Mouse (Mus musculus) fat pad, adult 2 months (tissue): ENCODE measurements around the gene Mfsd13b.
"Not testable (repeated sequence)": the region's sequence is repeated elsewhere in the genome, so short reads cannot be mapped to it uniquely, and the experiment has no call there.

ENCODE experiments used
- DNase-seq: peaks from one replicate; pipeline ENCODE4 v3.0.0-alpha.2; 2011; ENCODE audit warnings: low read depth, low spot score; ENCODE audit errors: extremely low read depth

The Mfsd13b gene

DNA sequence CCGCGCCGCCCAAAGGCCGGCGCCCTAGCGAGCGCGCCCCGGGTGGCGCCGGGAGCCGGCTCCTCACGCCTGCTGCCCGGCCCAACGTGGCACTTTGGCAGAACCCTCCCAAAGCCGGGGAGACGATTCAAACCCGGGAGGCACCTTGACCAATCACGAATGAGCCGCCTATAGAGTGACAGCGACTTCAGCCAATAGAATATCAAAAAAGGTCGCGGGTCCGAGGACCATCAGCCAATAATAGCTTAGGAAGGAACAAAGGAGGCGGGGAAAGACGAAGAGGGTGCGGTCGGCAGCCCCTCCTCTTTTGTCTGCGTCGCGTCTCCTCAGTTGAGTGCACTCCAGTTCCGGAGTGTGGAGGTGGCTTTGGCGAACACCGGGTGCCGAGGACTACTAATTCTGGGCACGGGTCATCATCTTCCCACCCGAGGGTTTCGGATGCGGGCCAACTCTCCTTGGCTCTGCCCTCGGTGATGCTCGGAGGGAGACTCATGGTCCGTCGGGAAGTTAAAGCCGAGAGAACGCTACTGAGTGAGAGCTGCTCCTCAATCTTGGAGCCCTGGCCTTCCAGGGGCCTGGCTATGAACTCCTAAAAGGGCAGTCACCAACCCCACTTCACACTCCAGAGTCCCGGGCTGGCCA is at the start of gene Mfsd13b, which contains the start of gene Cdr2:
Gene Mfsd13b (plus strand): TSS at position 310 of the 642 bp plus-strand sequence.
Gene Cdr2 (minus strand): TSS at position 113 of the 642 bp plus-strand sequence.
- peak; percentile 84 for DNase-seq

DNA sequence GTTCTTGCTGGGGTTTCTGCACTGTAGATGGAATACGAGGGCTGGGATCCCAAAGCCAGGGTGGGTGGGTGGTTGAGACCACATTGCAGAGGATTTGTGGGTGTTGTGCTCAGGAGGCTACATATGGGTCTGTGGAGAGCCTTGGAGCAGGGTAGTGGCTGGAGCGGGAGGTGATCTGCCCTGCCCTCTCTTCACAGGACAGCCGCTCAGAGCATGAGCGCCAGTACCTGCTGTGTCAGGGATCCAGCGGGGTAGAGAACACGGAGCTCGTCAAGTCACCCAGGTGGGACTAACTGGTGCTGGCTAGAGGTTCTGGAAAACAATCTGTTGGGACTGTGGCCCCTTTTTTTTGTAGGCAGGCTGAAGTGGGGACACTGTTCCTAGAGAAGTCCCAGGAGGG is 49.2 kb upstream of the Mfsd13b start:
- no peak for DNase-seq

DNA sequence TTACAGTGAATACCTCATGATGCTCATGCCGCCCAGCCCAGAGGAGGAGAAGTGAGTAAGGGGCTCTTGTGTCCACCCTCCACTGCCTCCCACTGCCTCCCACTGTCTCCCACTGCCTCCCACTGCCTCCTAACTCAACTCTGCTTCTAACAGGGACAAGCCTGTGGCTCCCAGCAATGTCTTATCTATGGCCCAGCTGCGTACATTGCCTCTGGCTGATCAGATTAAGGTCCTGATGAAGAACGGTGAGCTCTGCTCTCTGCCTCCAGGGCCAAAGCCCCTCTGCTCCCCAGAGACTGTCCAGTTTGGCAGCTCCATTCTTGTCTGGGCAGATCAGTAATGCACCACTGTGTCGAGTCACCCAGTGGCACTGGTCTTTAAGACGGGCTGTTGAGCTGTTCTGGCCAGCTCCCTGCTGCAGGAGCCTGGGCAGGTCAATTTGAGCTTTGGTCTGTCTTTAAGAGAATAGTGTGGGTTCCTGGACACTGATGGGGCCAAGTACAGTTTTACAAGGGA is 48.6 kb upstream of the Mfsd13b start:
- DNase-seq: no peak

DNA sequence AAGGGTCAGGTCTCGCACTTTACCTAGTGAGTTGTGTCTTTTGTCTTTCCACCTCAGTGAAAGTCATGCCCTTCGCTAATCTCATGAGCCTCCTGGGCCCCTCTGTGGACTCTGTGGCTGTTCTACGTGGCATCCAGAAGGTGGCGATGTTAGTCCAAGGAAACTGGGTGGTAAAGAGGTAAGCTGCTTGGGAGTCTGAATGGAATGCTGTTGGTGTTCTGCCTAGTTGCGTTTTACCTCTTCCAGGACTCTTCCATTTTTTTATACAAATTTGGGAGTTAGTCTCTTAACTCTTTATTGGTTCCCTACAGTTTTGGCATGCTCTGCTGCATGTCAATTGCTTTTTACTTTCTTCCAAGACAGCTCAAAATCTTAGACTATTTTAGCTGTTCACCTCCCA is 47.6 kb upstream of the Mfsd13b start:
- no peak for DNase-seq

- no peak for DNase-seq
Observed at GRCm38 (mm10) chr7:120936522-120936921, 45.8 kb upstream of the Mfsd13b start.

DNA sequence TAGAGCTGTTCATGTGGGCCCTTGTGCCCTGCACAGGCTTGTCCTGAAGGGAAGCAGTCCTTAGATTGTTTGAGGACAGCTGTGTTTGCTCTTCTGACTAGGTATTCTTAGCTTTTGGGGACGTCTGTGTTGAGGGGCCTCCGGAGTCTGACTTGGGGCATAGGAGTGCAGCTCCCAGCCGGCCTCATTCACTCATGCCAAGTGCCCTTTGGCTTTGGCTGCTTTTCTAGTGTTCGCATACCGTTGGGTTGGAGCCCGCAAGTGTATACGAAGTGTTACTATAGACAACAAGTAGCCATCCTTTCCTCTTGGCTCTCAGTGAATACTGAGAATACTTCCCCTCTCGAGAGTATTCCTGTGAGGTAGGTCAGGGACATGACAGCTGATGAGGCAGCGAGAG is 44.1 kb upstream of the Mfsd13b start:
- DNase-seq: no peak

- DNase-seq: no peak
Observed at GRCm38 (mm10) chr7:120940343-120940742, 42.0 kb upstream of the Mfsd13b start.

GRCm38 (mm10) chr7:120941214-120941613 is 41.1 kb upstream of the Mfsd13b start:
- no peak for DNase-seq

GRCm38 (mm10) chr7:120942506-120942905 is 39.8 kb upstream of the Mfsd13b start:
- no peak for DNase-seq

DNA sequence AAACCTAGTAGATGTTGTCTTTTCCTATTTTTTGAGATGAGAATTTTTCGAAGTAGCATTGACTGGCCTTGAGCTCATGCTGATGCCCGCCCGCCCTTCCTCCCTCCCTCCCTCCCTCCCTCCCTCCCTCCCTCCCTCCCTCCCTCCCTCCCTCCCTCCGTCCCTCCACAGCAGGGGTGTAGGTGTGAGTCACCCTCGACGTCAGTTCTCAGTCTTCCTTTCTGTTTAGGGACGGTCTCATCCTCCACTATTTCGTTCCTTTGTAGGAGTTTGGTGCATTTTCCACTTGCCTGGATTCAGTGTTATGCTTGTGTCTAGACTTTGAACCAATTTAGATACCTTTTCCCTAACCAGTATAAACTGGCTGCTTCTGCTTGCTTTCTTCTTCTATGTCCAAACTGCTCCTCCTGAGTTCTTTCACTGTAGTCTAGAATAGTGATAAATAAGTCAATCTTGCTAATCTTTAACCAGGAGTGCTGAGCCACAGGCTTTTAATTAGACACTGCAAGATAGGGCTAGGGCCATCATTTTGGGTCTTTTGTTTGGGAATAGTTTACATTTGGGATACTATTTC is 38.3 kb upstream of the Mfsd13b start:
- no peak for DNase-seq

GRCm38 (mm10) chr7:120953591-120953990 is 28.7 kb upstream of the Mfsd13b start:
- DNase-seq: not testable (repeated sequence)

DNA sequence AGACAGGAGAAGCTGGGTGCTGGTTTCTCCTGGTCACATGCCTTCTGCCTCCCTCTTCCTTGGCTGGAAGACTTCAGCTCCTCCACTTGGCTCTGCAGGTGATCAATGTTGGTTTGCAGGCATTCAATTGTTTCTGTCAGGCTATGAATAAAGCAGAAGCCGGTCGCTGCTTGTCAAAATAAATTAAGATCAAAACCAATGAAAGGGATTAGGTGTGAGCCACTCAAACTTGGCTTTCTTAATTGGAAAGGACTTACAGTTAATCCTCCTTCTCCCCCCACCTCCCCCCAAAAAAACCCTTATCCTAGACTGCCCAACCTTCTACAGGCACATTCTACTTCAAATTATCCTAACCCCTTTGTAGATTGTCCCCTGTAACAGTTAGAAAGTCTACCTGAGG is 22.2 kb upstream of the Mfsd13b start:
- DNase-seq: no peak

GRCm38 (mm10) chr7:120960601-120961000 is 21.7 kb upstream of the Mfsd13b start:
- DNase-seq: no peak

DNA sequence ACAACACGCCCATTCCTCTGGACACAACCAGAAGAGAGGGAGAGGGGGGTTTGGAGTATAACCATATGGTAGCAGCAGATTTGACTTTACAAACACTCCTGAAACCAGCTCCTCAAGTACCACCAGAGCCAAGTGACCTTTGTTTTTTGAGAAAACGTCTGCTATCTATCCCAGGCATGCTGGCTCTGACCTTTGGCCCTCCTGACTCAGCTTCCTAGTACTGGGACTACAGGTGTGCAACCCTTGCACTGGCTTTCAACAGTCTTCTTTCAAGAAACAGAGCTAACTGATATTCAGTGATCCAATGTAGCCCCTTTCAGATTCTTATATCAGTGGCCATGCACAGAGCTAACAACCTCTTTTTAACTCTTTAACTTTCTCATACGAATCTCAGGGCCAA is 20.4 kb upstream of the Mfsd13b start:
- no peak for DNase-seq

- no peak for DNase-seq
Observed at GRCm38 (mm10) chr7:120963126-120963525, 19.2 kb upstream of the Mfsd13b start.

- DNase-seq: no peak
Observed at GRCm38 (mm10) chr7:120969221-120969620, 13.1 kb upstream of the Mfsd13b start.

- no peak for DNase-seq
Observed at GRCm38 (mm10) chr7:120970112-120970511, 12.2 kb upstream of the Mfsd13b start.

GRCm38 (mm10) chr7:120972471-120972870 is 9.8 kb upstream of the Mfsd13b start:
- not testable (repeated sequence) for DNase-seq

DNA sequence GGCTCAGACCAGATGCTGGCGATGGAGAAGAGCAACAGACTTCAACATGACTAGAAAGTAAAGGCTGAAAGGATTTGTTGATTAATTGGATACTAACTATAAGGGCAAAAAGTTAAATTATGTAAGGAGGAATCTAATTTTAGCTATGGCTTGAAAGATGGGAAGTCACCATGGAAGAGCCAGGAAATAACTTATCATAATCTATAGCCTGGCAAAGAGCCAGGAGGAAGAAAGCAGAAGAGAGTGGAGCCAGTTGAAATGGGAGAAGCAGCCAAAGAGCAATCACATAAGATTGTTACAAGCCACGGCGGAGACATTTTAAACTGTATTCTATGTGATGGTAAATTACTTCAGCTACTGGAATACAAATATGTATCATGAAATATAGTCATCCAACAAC is 8.3 kb upstream of the Mfsd13b start:
- no peak for DNase-seq

DNA sequence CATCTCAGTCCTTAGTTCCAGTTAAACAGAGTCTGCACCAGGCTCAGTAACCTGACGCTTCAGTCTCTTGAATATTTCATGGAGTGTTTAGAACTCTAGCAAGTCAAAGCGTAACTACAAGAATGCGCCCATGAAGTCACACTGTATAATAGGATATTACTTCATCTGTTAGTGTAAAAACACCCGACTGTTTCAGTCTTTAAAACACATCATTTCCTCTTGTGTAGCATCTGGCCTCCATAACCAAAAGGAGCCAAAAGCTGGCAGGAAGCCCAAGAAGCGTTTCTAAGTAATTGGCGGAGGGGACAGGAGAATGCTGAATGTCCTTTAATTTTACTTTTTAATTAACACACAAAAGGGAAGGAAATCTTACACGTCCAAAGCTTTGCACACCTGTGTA is 5.2 kb upstream of the Mfsd13b start:
- no peak for DNase-seq

GRCm38 (mm10) chr7:120980041-120980440 is 2.3 kb upstream of the Mfsd13b start:
- no peak for DNase-seq
